Mouse (Mus musculus): ENCODE measurements around the gene St3gal3. TPM values are rescaled to one million over a fixed set of nuclear protein-coding genes. Genes with fewer than 3 reads are reported as not detected.

St3gal3 gene
- polyA plus RNA-seq, 1 experiment: 6.8 TPM

- Histone ChIP-seq H3K27ac (ENCODE audit: control insufficient read depth, insufficient read depth, low read depth, low read length, poor library complexity) (no peak overlapping the region), H3K4me1 (ENCODE audit: control insufficient read depth, insufficient read depth, low read length) (peaks cover 2% of the 10 kb centered on the region; the same call in 1 of the 2 replicates), H3K4me3 (replicated peaks; ENCODE audit: control insufficient read depth, low read depth, low read length) (peak overlapping the region; percentile 91)
- 59% methylated on average over 9 of the region's 9 CpGs for WGBS
- no peak for TF ChIP-seq CTCF (IDR thresholded peaks at IDR 0.05; ENCODE audit: control insufficient read depth, insufficient read depth, low read length)
- TF ChIP-seq POLR2A (IDR thresholded peaks at IDR 0.05; ENCODE audit: borderline replicate concordance, control insufficient read depth, low read depth, low read length): no peak
Observed at GRCm38 (mm10) chr4:117885994-117886393, 248.7 kb downstream of the St3gal3 start.

- H3K4me1 ChIP-seq (ENCODE audit: control insufficient read depth, insufficient read depth, low read length): peaks cover 2% of the 10 kb centered on the region; the same call in 1 of the 2 replicates
- no peak overlapping the region for H3K27ac ChIP-seq (ENCODE audit: control insufficient read depth, insufficient read depth, low read depth, low read length, poor library complexity)
- no peak for TF ChIP-seq POLR2A (IDR thresholded peaks at IDR 0.05; ENCODE audit: borderline replicate concordance, control insufficient read depth, low read depth, low read length)
- TF ChIP-seq CTCF (IDR thresholded peaks at IDR 0.05; ENCODE audit: control insufficient read depth, insufficient read depth, low read length): no peak
- 89% methylated on average over 10 of the region's 10 CpGs for WGBS
- H3K4me3 ChIP-seq (replicated peaks; ENCODE audit: control insufficient read depth, low read depth, low read length): no peak overlapping the region
Observed at GRCm38 (mm10) chr4:117885093-117885492, 249.6 kb downstream of the St3gal3 start.

- Histone ChIP-seq H3K4me3 (replicated peaks; ENCODE audit: control insufficient read depth, low read depth, low read length) (no peak overlapping the region), H3K27ac (ENCODE audit: control insufficient read depth, insufficient read depth, low read depth, low read length, poor library complexity) (no peak overlapping the region), H3K4me1 (ENCODE audit: control insufficient read depth, insufficient read depth, low read length) (peaks cover 2% of the 10 kb centered on the region; the same call in 1 of the 2 replicates)
- 60% methylated on average over 1 of the region's 1 CpGs for WGBS
- TF ChIP-seq POLR2A (IDR thresholded peaks at IDR 0.05; ENCODE audit: borderline replicate concordance, control insufficient read depth, low read depth, low read length) (no peak), CTCF (IDR thresholded peaks at IDR 0.05; ENCODE audit: control insufficient read depth, insufficient read depth, low read length) (no peak)
Observed at GRCm38 (mm10) chr4:117884146-117884545, 250.6 kb downstream of the St3gal3 start.

- Histone ChIP-seq H3K27ac (ENCODE audit: control insufficient read depth, insufficient read depth, low read depth, low read length, poor library complexity) (no peak within 1 kb of the TSS), H3K4me3 (replicated peaks; ENCODE audit: control insufficient read depth, low read depth, low read length) (no peak within 1 kb of the TSS), H3K4me1 (ENCODE audit: control insufficient read depth, insufficient read depth, low read length) (peaks cover 2% of the 10 kb centered on the region; the same call in 1 of the 2 replicates)
- TF ChIP-seq POLR2A (IDR thresholded peaks at IDR 0.05; ENCODE audit: borderline replicate concordance, control insufficient read depth, low read depth, low read length) (no peak), CTCF (IDR thresholded peaks at IDR 0.05; ENCODE audit: control insufficient read depth, insufficient read depth, low read length) (no peak)
- 4% methylated on average over 102 of the region's 103 CpGs for WGBS
Observed at GRCm38 (mm10) chr4:117882701-117883691, 251.7 kb downstream of the St3gal3 start, which contains the start of gene B4galt2. Gene B4galt2 (minus strand): TSS chr4:117883487.

Other genes with a start within 250 kb of the St3gal3 start
- gene Atp6v0b, start 247.6 kb downstream of the St3gal3 start, polyA plus RNA-seq (2011; ENCODE audit: insufficient read depth, insufficient read length, low replicate concordance, missing spikeins): 227 and 442 TPM in 2 replicates
- 4.7 and 7.0 TPM in 2 replicates for gene Dph2, start 242.9 kb downstream of the St3gal3 start, polyA plus RNA-seq (2011; ENCODE audit: insufficient read depth, insufficient read length, low replicate concordance, missing spikeins)
- gene Ipo13, start 219.9 kb downstream of the St3gal3 start, polyA plus RNA-seq (2011; ENCODE audit: insufficient read depth, insufficient read length, low replicate concordance, missing spikeins): 58.8 and 93.1 TPM in 2 replicates
- 4.0 and 5.4 TPM in 2 replicates for gene Artn, start 205.2 kb downstream of the St3gal3 start, polyA plus RNA-seq (2011; ENCODE audit: insufficient read depth, insufficient read length, low replicate concordance, missing spikeins)
- gene Kdm4a, start 45.1 kb upstream of the St3gal3 start, polyA plus RNA-seq (2011; ENCODE audit: insufficient read depth, insufficient read length, low replicate concordance, missing spikeins): 25.6 and 36.5 TPM in 2 replicates
- 1.1 and 7.4 TPM in 2 replicates for gene Ptprf, start 156.5 kb upstream of the St3gal3 start, polyA plus RNA-seq (2011; ENCODE audit: insufficient read depth, insufficient read length, low replicate concordance, missing spikeins)

Measured in bone marrow, adult 2 months (tissue).